Mouse (Mus musculus) megakaryocyte, embryonic 14.5 days (primary cell): Measurements from ENCODE around the gene Ip6k1.

Source experiments
- FLI1 ChIP-seq: IDR thresholded peaks from 2 replicates; pipeline ENCODE4 v1.6.1; 2012; ENCODE audit warnings: low read length, inconsistent platforms, mixed read lengths
- GATA1 ChIP-seq: IDR thresholded peaks from 3 replicates; pipeline ENCODE4 v1.6.1; 2012; ENCODE audit warnings: mixed read lengths, low read length, inconsistent platforms, borderline replicate concordance

GRCm38 (mm10) chr9:107995513-107995912, 6.8 kb upstream of the Ip6k1 start:
- TF ChIP-seq FLI1 (no peak), GATA1 (no peak)
